ENCODE assay signal across 8 mouse cellular contexts in the genomic region with DNA sequence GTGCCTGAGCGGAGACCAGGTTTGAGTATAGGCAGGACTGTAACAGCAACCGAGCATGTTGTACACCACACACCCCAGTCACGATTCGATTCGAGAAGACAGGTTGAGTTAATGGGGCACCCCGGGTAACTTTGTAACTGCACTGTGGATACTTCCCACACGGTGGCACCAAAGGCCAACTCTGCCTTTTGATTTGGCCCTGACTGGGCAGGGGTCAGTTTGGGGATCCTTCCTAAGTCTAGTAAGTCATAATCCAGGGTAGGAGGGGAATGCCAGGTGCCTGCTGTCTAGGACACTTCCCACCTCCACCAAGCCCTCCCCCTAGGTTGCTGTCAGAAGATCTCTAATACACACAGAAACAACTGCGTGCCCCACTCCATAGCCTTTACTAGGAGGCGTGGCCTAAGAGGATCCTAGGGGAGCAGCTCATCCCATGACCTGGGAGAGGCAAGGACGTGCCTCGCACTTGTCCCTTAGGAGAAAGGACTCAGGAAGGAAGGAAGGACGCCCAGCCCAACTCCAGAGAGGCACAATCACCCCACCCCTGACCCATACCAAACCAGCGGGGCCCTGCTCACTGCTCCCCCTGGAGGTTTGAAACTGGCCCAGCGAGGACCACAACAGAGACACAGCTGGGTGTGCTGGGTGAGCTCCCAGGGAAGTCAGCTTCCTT. TPM values are rescaled to one million over a fixed set of nuclear protein-coding genes. Genes with fewer than 3 reads are reported as not detected.
DNase-seq lines count a peak whose midpoint lies in the region; ATAC-seq and TF ChIP-seq lines count a peak whose summit lies in the region.

No protein-coding gene starts in this region.

- intact Hi-C loops in heart, postnatal 36 days (cut with DNase I) = loop anchor here (1.0 to 10.0 kb wide), 3 partner anchors 30 to 88 kb away; partner anchors contain the start of genes Atp6v0d1, Carmil2 and Ctcf

- peaks cover 22% of the 10 kb centered on the region for H3K4me1 ChIP-seq in limb, embryonic 10.5 days
- H3K4me1 ChIP-seq in midbrain, embryonic 11.5 days (ENCODE audit: control insufficient read depth, insufficient read depth, low read length) = no peaks in the 10 kb centered on the region
- peaks cover 6% of the 10 kb centered on the region; the same call in 1 of the 2 replicates for H3K4me1 ChIP-seq in stomach, embryonic 14.5 days (ENCODE audit: control insufficient read depth, insufficient read depth, low read length)

- no peak overlapping the region for H3K9ac ChIP-seq in midbrain, embryonic 11.5 days (ENCODE audit: low read length)
- no peak overlapping the region for H3K9ac ChIP-seq in stomach, embryonic 14.5 days (replicated peaks; ENCODE audit: low read depth, low read length)

- DNase-seq in layer of hippocampus, adult 11-12 months (ENCODE audit: low spot score) = peak; percentile 64
- no peak for DNase-seq in layer of hippocampus, postnatal 14 days (ENCODE audit: low spot score in 2 of 2)
- peak; percentile 19 for DNase-seq in brain, embryonic 14.5 days (ENCODE audit: low read depth)
- DNase-seq in heart, postnatal 36 days = peak; percentile 83 to 87
- DNase-seq in limb, embryonic 10.5 days (ENCODE audit: low spot score) = peak; percentile 71
- peak; percentile 94 for DNase-seq in midbrain, embryonic 11.5 days (ENCODE audit: low spot score, missing footprints)

- H3K36me3 ChIP-seq in limb, embryonic 10.5 days = no peaks in the 10 kb centered on the region
- no peaks in the 10 kb centered on the region for H3K36me3 ChIP-seq in midbrain, embryonic 11.5 days (ENCODE audit: control insufficient read depth, insufficient read depth, low read length)
- no peaks in the 10 kb centered on the region for H3K36me3 ChIP-seq in stomach, embryonic 14.5 days (ENCODE audit: control insufficient read depth, insufficient read depth, low read length)

- TF ChIP-seq CTCF in brain, embryonic 14.5 days (IDR thresholded peaks at IDR 0.05; ENCODE audit: borderline replicate concordance, extremely low read depth, insufficient read depth, insufficient read length) = peak; percentile 62

- ATAC-seq in erythroid progenitor cell, adult 5-6 weeks (replicated peaks; ENCODE audit: low FRiP score, poor library complexity, severe bottlenecking) = peak; percentile 89
- ATAC-seq in midbrain, embryonic 11.5 days (ENCODE audit: low FRiP score) = peak; percentile 50; the same call in 1 of the 2 replicates
- peak; percentile 54 for ATAC-seq in stomach, embryonic 14.5 days (ENCODE audit: insufficient number of reproducible peaks, insufficient read depth, low FRiP score, low read depth)

- 0 out of 2 replicates have a peak overlapping the region, but pooled peaks have one; percentile 25 for H3K27ac ChIP-seq in limb, embryonic 10.5 days
- no peak overlapping the region for H3K27ac ChIP-seq in midbrain, embryonic 11.5 days (ENCODE audit: low read depth, low read length)
- H3K27ac ChIP-seq in stomach, embryonic 14.5 days (ENCODE audit: low read length) = no peak overlapping the region

- WGBS in limb, embryonic 10.5 days = 4% methylated on average over 14 of the region's 14 CpGs
- WGBS in midbrain, embryonic 11.5 days = 6% methylated on average over 14 of the region's 14 CpGs
- 7% methylated on average over 14 of the region's 14 CpGs for WGBS in stomach, embryonic 14.5 days

- TF ChIP-seq POLR2A in brain, embryonic 14.5 days (IDR thresholded peaks at IDR 0.05; ENCODE audit: borderline replicate concordance, extremely low read depth, insufficient read depth, insufficient read length, poor library complexity, severe bottlenecking) = no peak

- H3K27me3 ChIP-seq in limb, embryonic 10.5 days (ENCODE audit: low read depth, poor library complexity, severe bottlenecking) = peaks cover 10% of the 10 kb centered on the region; the same call in 1 of the 2 replicates
- H3K27me3 ChIP-seq in midbrain, embryonic 11.5 days (ENCODE audit: control insufficient read depth, insufficient read depth, low read length) = no peaks in the 10 kb centered on the region
- H3K27me3 ChIP-seq in stomach, embryonic 14.5 days (ENCODE audit: control insufficient read depth, insufficient read depth, low read length) = no peaks in the 10 kb centered on the region

- H3K4me3 ChIP-seq in limb, embryonic 10.5 days = peak overlapping the region; percentile 33
- no peak overlapping the region for H3K4me3 ChIP-seq in midbrain, embryonic 11.5 days (ENCODE audit: low read depth, low read length)
- no peak overlapping the region for H3K4me3 ChIP-seq in stomach, embryonic 14.5 days (ENCODE audit: low read depth, low read length)

- H3K4me2 ChIP-seq in midbrain, embryonic 11.5 days = no peak overlapping the region
- peak overlapping the region; percentile 19; the same call in 1 of the 2 replicates for H3K4me2 ChIP-seq in stomach, embryonic 14.5 days (replicated peaks; ENCODE audit: low read depth, low read length)

- H3K9me3 ChIP-seq in limb, embryonic 10.5 days (replicated peaks) = no peaks in the 10 kb centered on the region
- H3K9me3 ChIP-seq in midbrain, embryonic 11.5 days (ENCODE audit: control insufficient read depth, low read length) = no peaks in the 10 kb centered on the region
- no peaks in the 10 kb centered on the region for H3K9me3 ChIP-seq in stomach, embryonic 14.5 days (ENCODE audit: control insufficient read depth, low read depth, low read length)

RNA-seq across cellular contexts. Expression of gene Ripor1, which starts 8.6 kb away (rescaled TPM):
- 10 to 100 TPM; 81.6 to 86.9 TPM for total RNA-seq in layer of hippocampus, postnatal 14 days (2021)
- polyA plus RNA-seq in brain, embryonic 14.5 days (2012; rRNA removed) = 23.7 and 40.3 TPM in 2 replicates
- 7.2 and 11.3 TPM in 2 replicates for total RNA-seq in erythroid progenitor cell, adult 5-6 weeks (2015; ENCODE audit: low replicate concordance)
- 0.23 and 1.8 TPM in 2 replicates for total RNA-seq in erythroid progenitor cell, adult 5-6 weeks (2017; ENCODE audit: low replicate concordance)
- 10 to 100 TPM; 53.0 to 53.8 TPM for total RNA-seq in heart, postnatal 36 days (2021)
- 17.5 and 18.0 TPM in 2 replicates for polyA plus RNA-seq in limb, embryonic 10.5 days (2016; fragmentation: Nextera tagmentation; extraction: Ambion mirVana)
- polyA plus RNA-seq in midbrain, embryonic 11.5 days (2014; fragmentation: Nextera tagmentation; extraction: Ambion mirVana) = 10.5 and 12.9 TPM in 2 replicates
- polyA plus RNA-seq in stomach, embryonic 14.5 days (2014; fragmentation: Nextera tagmentation; extraction: Ambion mirVana) = 18.5 and 20.8 TPM in 2 replicates

RNA-seq across cellular contexts. Expression of gene Atp6v0d1, which starts 30.7 kb away (rescaled TPM):
- 100 to 1,000 TPM; 321 to 323 TPM for total RNA-seq in layer of hippocampus, postnatal 14 days (2021)
- polyA plus RNA-seq in brain, embryonic 14.5 days (2012; rRNA removed) = 210 and 236 TPM in 2 replicates
- 84.7 and 109 TPM in 2 replicates for total RNA-seq in erythroid progenitor cell, adult 5-6 weeks (2015; ENCODE audit: low replicate concordance)
- total RNA-seq in erythroid progenitor cell, adult 5-6 weeks (2017; ENCODE audit: low replicate concordance) = 31.3 and 35.6 TPM in 2 replicates
- 10 to 100 TPM; 51.7 to 53.4 TPM for total RNA-seq in heart, postnatal 36 days (2021)
- 58.3 and 68.6 TPM in 2 replicates for polyA plus RNA-seq in limb, embryonic 10.5 days (2016; fragmentation: Nextera tagmentation; extraction: Ambion mirVana)
- polyA plus RNA-seq in midbrain, embryonic 11.5 days (2014; fragmentation: Nextera tagmentation; extraction: Ambion mirVana) = 121 and 129 TPM in 2 replicates
- 75.8 and 82.9 TPM in 2 replicates for polyA plus RNA-seq in stomach, embryonic 14.5 days (2014; fragmentation: Nextera tagmentation; extraction: Ambion mirVana)

RNA-seq across cellular contexts. Expression of gene Ctcf, which starts 39.9 kb away (rescaled TPM):
- 10 to 100 TPM; 60.4 to 64.1 TPM for total RNA-seq in layer of hippocampus, postnatal 14 days (2021)
- 36.6 and 54.8 TPM in 2 replicates for polyA plus RNA-seq in brain, embryonic 14.5 days (2012; rRNA removed)
- 154 and 195 TPM in 2 replicates for total RNA-seq in erythroid progenitor cell, adult 5-6 weeks (2015; ENCODE audit: low replicate concordance)
- total RNA-seq in erythroid progenitor cell, adult 5-6 weeks (2017; ENCODE audit: low replicate concordance) = 314 and 346 TPM in 2 replicates
- total RNA-seq in heart, postnatal 36 days (2021) = 10 to 100 TPM; 40.0 to 43.0 TPM
- polyA plus RNA-seq in limb, embryonic 10.5 days (2016; fragmentation: Nextera tagmentation; extraction: Ambion mirVana) = 132 and 157 TPM in 2 replicates
- polyA plus RNA-seq in midbrain, embryonic 11.5 days (2014; fragmentation: Nextera tagmentation; extraction: Ambion mirVana) = 112 and 115 TPM in 2 replicates
- 96.0 and 101 TPM in 2 replicates for polyA plus RNA-seq in stomach, embryonic 14.5 days (2014; fragmentation: Nextera tagmentation; extraction: Ambion mirVana)

RNA-seq across cellular contexts. Expression of gene Agrp, which starts 40.7 kb away (rescaled TPM):
- total RNA-seq in layer of hippocampus, postnatal 14 days (2021) = not detected
- polyA plus RNA-seq in brain, embryonic 14.5 days (2012; rRNA removed) = 0.26 and 0.55 TPM in 2 replicates
- not detected in 2 replicates for total RNA-seq in erythroid progenitor cell, adult 5-6 weeks (2015; ENCODE audit: low replicate concordance)
- not detected in 2 replicates for total RNA-seq in erythroid progenitor cell, adult 5-6 weeks (2017; ENCODE audit: low replicate concordance)
- total RNA-seq in heart, postnatal 36 days (2021) = not detected
- 0.39 and 0.69 TPM in 2 replicates for polyA plus RNA-seq in limb, embryonic 10.5 days (2016; fragmentation: Nextera tagmentation; extraction: Ambion mirVana)
- polyA plus RNA-seq in midbrain, embryonic 11.5 days (2014; fragmentation: Nextera tagmentation; extraction: Ambion mirVana) = 0.56 and 0.68 TPM in 2 replicates
- polyA plus RNA-seq in stomach, embryonic 14.5 days (2014; fragmentation: Nextera tagmentation; extraction: Ambion mirVana) = 0.95 and 1.5 TPM in 2 replicates

Comparison
In these comparisons a context has a peak if more than half of its experiments do, and no peak if none do; other contexts are left out.
1. DNase-seq: peak in layer of hippocampus, adult 11-12 months (single experiment), brain, embryonic 14.5 days (single experiment), heart, postnatal 36 days (2 of 2), limb, embryonic 10.5 days (single experiment) and midbrain, embryonic 11.5 days (single experiment); none in layer of hippocampus, postnatal 14 days (0 of 2).
2. Peak in every context shown above with its lines, with median percentiles within 50 percentile points of each other: ATAC-seq.